Mouse (Mus musculus) heart, postnatal 14 days (tissue): ENCODE measurements around the gene Mavs. TPM values are rescaled to one million over a fixed set of nuclear protein-coding genes. Genes with fewer than 3 reads are reported as not detected.

Experiments
- microRNA-seq, 2 experiments: library from miRNA; unstranded; fragments of <30 nt; microRNA quantifications; one replicate each; pipeline ENCODE4 v1.2.0; 2021 to 2022
- total RNA-seq, 2 experiments: library from RNA; stranded (reverse); gene quantifications; 2 replicates each; pipeline ENCODE4 v1.2.3; 2021

Mavs gene
- total RNA-seq, 2 experiments from 2014 or later = 52.1 to 54.8 TPM

Small RNAs within 50 kb of the gene (microRNA-seq; reads per million reads assigned to microRNA genes)
- gene Mir103-2 = 9.4 to 18.6 reads per million in 2 experiments

Other genes with a start within 250 kb of the Mavs start
- 1 to 10 TPM; 5.1 to 8.0 TPM for gene Gfra4, start 191.0 kb upstream of the Mavs start, total RNA-seq
- 1 to 10 TPM; 1.1 to 3.0 TPM for gene Adam33, start 170.2 kb upstream of the Mavs start, total RNA-seq
- 1 to 10 TPM; 1.3 to 1.5 TPM for gene Siglec1, start 147.3 kb upstream of the Mavs start, total RNA-seq
- 10 to 100 TPM; 42.9 to 48.2 TPM for gene Hspa12b, start 106.8 kb upstream of the Mavs start, total RNA-seq
- gene Gm11037, start 100.6 kb upstream of the Mavs start, total RNA-seq = not detected
- 10 to 100 TPM; 11.1 to 12.2 TPM for gene 1700037H04Rik, start 74.0 kb upstream of the Mavs start, total RNA-seq
- gene Cenpb, start 54.0 kb upstream of the Mavs start, total RNA-seq = 10 to 100 TPM; 60.6 to 61.0 TPM
- 10 to 100 TPM; 12.2 to 14.4 TPM for gene Cdc25b, start 47.1 kb upstream of the Mavs start, total RNA-seq
- 1 to 10 TPM; 7.6 to 8.3 TPM for gene Spef1, start 46.8 kb upstream of the Mavs start, total RNA-seq
- 10 to 100 TPM; 37.3 to 40.8 TPM for gene Ap5s1, start 27.0 kb upstream of the Mavs start, total RNA-seq
- gene Pank2, start 28.4 kb downstream of the Mavs start, total RNA-seq = 10 to 100 TPM; 27.2 to 28.2 TPM
- gene Rnf24, start 118.8 kb downstream of the Mavs start, total RNA-seq = 1 to 10 TPM; 3.4 to 3.9 TPM